Mouse (Mus musculus) limb, embryonic 11.5 days (tissue): ENCODE data around the gene Vmn2r56. TPM values are rescaled to one million over a fixed set of nuclear protein-coding genes. Genes with fewer than 3 reads are reported as not detected.
"Not testable (repeated sequence)": the region's sequence is repeated elsewhere in the genome, so short reads cannot be mapped to it uniquely, and the experiment has no call there.

Source experiments
- ATAC-seq: fragments of 200-750 bp; cut with Nextera tagmentation; 2 replicates; pipeline ENCODE4 v1.8.0; 2017; ENCODE audit warnings: low read depth; ENCODE audit not compliant: insufficient number of reproducible peaks, low FRiP score, low TSS enrichment
- DNase-seq: peaks from one replicate; pipeline ENCODE4 v3.0.0-alpha.2; 2015; ENCODE audit warnings: low spot score
- H3K27ac ChIP-seq: fragments of 300-500 bp; sonication (generic); replicated peaks from 2 replicates; pipeline ENCODE4 v1.5.1; 2014; ENCODE audit warnings: low read depth, mild to moderate bottlenecking, low read length
- H3K27me3 ChIP-seq: fragments of 300-500 bp; sonication (generic); 2 replicates; pipeline ENCODE4 v1.6.1; 2014; ENCODE audit warnings: mild to moderate bottlenecking, low read length, mixed read lengths; ENCODE audit not compliant: control insufficient read depth, insufficient read depth
- H3K36me3 ChIP-seq: fragments of 300-500 bp; sonication (generic); 2 replicates; pipeline ENCODE4 v1.6.1; 2014; ENCODE audit warnings: mild to moderate bottlenecking, low read length, moderate library complexity, mixed read lengths; ENCODE audit not compliant: control insufficient read depth, insufficient read depth
- H3K4me1 ChIP-seq: fragments of 300-500 bp; sonication (generic); 2 replicates; pipeline ENCODE4 v1.6.1; 2014; ENCODE audit warnings: low read length, mixed read lengths; ENCODE audit not compliant: control insufficient read depth, insufficient read depth
- H3K4me2 ChIP-seq: fragments of 300-500 bp; sonication (generic); 2 replicates; pipeline ENCODE4 v1.6.1; 2014; ENCODE audit warnings: low read depth, mild to moderate bottlenecking, moderate library complexity; ENCODE audit not compliant: severe bottlenecking
- H3K4me3 ChIP-seq: fragments of 300-500 bp; sonication (generic); 2 replicates; pipeline ENCODE4 v1.5.1; 2014; ENCODE audit warnings: low read depth, low read length
- H3K9ac ChIP-seq: fragments of 300-500 bp; sonication (generic); 2 replicates; pipeline ENCODE4 v1.6.1; 2014; ENCODE audit warnings: mild to moderate bottlenecking, low read length
- H3K9me3 ChIP-seq: fragments of 300-500 bp; sonication (generic); 2 replicates; pipeline ENCODE4 v1.6.1; 2016; ENCODE audit warnings: low read length; ENCODE audit not compliant: control insufficient read depth
- WGBS: fragments of 180-500 bp; shearing (Covaris S2); extraction: QIAGEN DNeasy Blood & Tissue Kit; methylation state at CpG from one replicate; pipeline ENCODE4 v1.1.7; 2014; 5-methylcytosine and 5-hydroxymethylcytosine counted together
- polyA plus RNA-seq: library from polyadenylated mRNA; unstranded; fragments of >200 nt; fragmentation: Nextera tagmentation; extraction: Ambion mirVana; gene quantifications from 2 replicates; pipeline ENCODE4 v1.2.1, GENCODE M21; 2014

Gene Vmn2r56
- polyA plus RNA-seq, result not detected in 2 replicates

DNA sequence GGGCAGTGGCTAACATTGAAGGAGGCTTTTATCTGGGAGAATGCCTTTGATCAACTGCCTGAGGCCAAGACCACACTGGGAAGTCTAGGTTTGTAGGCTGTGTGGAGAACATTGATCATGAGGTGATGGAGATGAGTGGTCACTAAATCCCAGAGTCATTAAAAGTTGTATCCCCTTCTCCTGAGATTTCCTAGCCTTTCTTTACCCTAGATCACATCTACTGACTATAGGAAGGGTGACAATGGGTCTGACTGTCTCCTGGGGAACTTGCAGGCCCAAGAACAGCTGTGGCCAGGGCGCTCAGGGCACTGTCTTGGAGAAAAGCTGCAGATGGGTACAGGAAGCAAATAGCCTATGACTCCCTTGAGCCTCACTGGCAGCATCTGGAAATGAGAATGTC, at the start of gene Vmn2r56:
Gene Vmn2r56 (minus strand): TSS at position 101 of the 400 bp plus-strand sequence.
- WGBS, result 61% methylated on average over 1 of the region's 1 CpGs

DNA sequence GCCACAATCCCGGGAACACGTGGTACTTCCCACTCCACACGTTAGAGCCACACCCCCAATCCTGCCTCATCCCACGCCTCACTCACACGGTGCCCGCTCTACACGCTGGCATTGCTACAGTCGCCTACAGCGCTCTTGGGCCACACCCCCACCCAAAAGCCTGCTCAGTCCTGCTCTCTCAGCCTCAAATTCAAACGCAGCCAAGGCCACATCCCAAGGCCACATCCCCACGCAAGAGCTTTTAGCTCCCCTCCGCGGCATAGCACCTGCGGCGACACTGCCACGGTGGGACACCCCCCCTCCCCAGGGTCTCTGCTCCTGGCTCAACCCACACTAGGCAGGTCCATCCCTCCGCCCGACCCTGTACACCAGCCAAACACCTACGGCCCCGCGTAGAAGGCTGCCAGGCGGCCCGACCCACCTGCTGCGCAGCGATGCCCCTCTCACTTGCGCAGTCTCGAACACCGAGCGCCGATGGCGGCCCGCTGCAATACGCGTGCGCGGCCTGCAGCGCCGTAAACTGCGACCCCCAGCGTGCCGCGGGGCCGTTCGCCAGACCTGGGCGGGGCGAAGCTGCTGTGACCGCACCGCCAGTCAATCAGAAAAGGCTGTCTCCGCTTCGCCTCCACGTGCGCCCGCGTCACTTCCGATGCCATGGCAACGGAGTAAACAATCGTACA, 45.5 kb upstream of the Vmn2r56 start:
- peak overlapping the region; percentile 68 for H3K4me3 ChIP-seq
- H3K27ac ChIP-seq, result no peak overlapping the region
- H3K27me3 ChIP-seq, result no peaks in the 10 kb centered on the region
- WGBS, result under 1% methylated on average over 57 of the region's 57 CpGs
- DNase-seq (peak; percentile 88), ATAC-seq (peak; percentile 96)
- peak overlapping the region; percentile 77 for H3K9ac ChIP-seq
- peak overlapping the region; percentile 89 for H3K4me2 ChIP-seq
- H3K4me1 ChIP-seq, result 0 out of 2 replicates have a peak, but pooled peaks cover 4% of the 10 kb centered on the region
- no peaks in the 10 kb centered on the region for H3K36me3 ChIP-seq
- H3K9me3 ChIP-seq, result no peaks in the 10 kb centered on the region

More for the DNA sequence above, at the start of gene Vmn2r56:
- no peak for DNase-seq
- no peak for ATAC-seq
- H3K4me2 ChIP-seq, result no peak within 1 kb of the TSS
- no peak within 1 kb of the TSS for H3K4me3 ChIP-seq
- no peaks in the 10 kb centered on the region for H3K36me3 ChIP-seq
- H3K9ac ChIP-seq, result no peak within 1 kb of the TSS
- H3K27me3 ChIP-seq, result no peaks in the 10 kb centered on the region
- no peaks in the 10 kb centered on the region for H3K4me1 ChIP-seq
- H3K27ac ChIP-seq, result no peak within 1 kb of the TSS
- 0 out of 2 replicates have a peak, but pooled peaks cover 3% of the 10 kb centered on the region for H3K9me3 ChIP-seq

DNA sequence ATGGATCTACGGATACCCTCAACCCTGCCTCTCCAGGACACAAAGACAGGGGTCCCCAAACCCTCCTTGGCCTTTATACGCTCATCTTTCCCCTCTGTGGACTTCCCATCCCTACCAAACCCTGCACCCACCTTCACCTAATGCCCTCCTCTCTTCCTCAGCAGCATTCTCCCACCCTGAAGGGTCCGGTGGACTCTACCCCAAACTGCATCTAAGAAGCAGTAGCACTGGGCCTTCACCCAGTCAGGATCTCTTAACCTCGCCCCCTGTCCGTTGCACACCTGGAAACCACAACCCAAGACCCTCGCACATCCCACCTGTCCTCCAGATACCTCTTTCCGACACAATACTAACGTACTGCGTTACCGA, 45.0 kb upstream of the Vmn2r56 start:
- H3K9me3 ChIP-seq, result no peaks in the 10 kb centered on the region
- H3K4me1 ChIP-seq, result 0 out of 2 replicates have a peak, but pooled peaks cover 4% of the 10 kb centered on the region
- no peaks in the 10 kb centered on the region for H3K27me3 ChIP-seq
- peak overlapping the region; percentile 77; the same call in 1 of the 2 replicates for H3K9ac ChIP-seq
- H3K4me2 ChIP-seq, result peak overlapping the region; percentile 89
- no peak overlapping the region for H3K27ac ChIP-seq
- H3K36me3 ChIP-seq, result 0 out of 2 replicates have a peak, but pooled peaks cover 1% of the 10 kb centered on the region
- ATAC-seq, result no peak
- peak overlapping the region; percentile 68 for H3K4me3 ChIP-seq
- 23% methylated on average over 10 of the region's 10 CpGs for WGBS
- no peak for DNase-seq

DNA sequence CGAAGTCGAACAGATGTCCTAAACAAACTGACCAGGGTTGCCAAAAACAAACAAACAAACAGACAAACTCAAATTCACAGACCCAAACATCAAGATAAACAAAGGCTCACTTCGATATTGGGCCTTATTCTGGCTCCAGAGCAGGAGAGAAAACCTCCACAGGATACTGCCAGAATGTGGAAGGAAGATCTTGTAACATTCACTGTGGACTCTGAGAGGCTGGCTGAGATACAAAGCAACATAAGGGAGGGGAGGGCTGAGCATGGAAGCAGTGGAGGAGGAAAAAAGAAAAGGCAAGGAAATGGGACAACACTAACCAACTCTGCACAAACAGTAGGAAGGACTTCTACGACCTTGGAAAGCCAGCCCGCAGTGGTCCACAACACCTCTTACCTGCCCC, 44.3 kb upstream of the Vmn2r56 start:
- Histone ChIP-seq H3K4me1 (0 out of 2 replicates have a peak, but pooled peaks cover 4% of the 10 kb centered on the region), H3K36me3 (0 out of 2 replicates have a peak, but pooled peaks cover 4% of the 10 kb centered on the region), H3K9ac (no peak overlapping the region), H3K4me2 (no peak overlapping the region), H3K27me3 (no peaks in the 10 kb centered on the region), H3K4me3 (no peak overlapping the region), H3K27ac (no peak overlapping the region), H3K9me3 (no peaks in the 10 kb centered on the region)
- WGBS, result 89% methylated on average over 5 of the region's 5 CpGs
- no peak for ATAC-seq
- DNase-seq, result no peak

DNA sequence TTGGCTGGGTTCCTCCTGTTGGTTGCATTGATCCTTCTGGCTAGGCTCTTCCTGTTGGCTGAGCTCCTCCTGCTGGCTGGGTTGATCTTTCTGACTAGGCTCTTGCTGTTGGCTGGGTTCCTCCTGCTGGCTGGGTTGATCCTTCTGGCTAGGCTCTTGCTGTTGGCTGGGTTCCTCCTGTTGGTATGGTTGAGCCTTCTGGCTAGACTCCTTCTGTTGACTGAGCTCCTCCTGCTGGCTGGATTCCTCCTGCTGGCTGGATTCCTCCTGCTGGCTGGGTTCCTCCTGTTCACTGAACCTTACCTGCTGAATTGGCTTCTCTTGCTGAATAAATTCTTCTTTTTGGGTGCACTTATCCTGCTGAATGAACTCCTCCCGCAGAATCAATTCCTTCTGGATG, 39.8 kb upstream of the Vmn2r56 start:
- no peak overlapping the region for H3K9ac ChIP-seq
- H3K36me3 ChIP-seq, result 0 out of 2 replicates have a peak, but pooled peaks cover 8% of the 10 kb centered on the region
- H3K4me2 ChIP-seq, result no peak overlapping the region
- ATAC-seq (no peak), DNase-seq (no peak)
- no peaks in the 10 kb centered on the region for H3K9me3 ChIP-seq
- 94% methylated on average over 1 of the region's 1 CpGs for WGBS
- no peak overlapping the region for H3K4me3 ChIP-seq
- no peak overlapping the region for H3K27ac ChIP-seq
- 0 out of 2 replicates have a peak, but pooled peaks cover under 1% of the 10 kb centered on the region for H3K4me1 ChIP-seq
- no peaks in the 10 kb centered on the region for H3K27me3 ChIP-seq

DNA sequence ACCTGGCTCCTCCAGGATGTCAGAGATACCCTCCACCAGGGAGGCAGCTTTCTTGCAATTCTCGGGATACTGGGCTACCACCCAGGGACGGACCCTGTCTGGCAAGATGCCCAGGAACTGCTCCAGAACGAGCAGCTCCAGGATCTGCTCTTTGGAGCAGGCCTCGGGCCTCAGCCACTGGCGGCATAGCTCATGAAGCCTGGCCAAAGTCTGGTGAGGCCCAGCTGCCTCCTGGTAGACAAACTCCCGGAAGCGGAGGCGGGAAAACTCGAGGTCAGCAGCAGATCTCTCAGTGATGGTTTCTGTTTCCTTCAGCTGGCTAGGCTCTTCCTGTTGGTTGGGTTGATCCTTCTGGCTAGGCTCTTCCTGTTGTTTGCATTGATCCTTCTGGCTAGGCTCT, 39.3 kb upstream of the Vmn2r56 start:
- H3K4me3 ChIP-seq, result no peak overlapping the region
- H3K36me3 ChIP-seq, result peaks cover 8% of the 10 kb centered on the region; the same call in 1 of the 2 replicates
- DNase-seq, result no peak
- ATAC-seq, result no peak
- H3K9me3 ChIP-seq, result no peaks in the 10 kb centered on the region
- 93% methylated on average over 9 of the region's 9 CpGs for WGBS
- no peak overlapping the region for H3K4me2 ChIP-seq
- no peak overlapping the region for H3K27ac ChIP-seq
- H3K9ac ChIP-seq, result no peak overlapping the region
- no peaks in the 10 kb centered on the region for H3K4me1 ChIP-seq
- H3K27me3 ChIP-seq, result no peaks in the 10 kb centered on the region

DNA sequence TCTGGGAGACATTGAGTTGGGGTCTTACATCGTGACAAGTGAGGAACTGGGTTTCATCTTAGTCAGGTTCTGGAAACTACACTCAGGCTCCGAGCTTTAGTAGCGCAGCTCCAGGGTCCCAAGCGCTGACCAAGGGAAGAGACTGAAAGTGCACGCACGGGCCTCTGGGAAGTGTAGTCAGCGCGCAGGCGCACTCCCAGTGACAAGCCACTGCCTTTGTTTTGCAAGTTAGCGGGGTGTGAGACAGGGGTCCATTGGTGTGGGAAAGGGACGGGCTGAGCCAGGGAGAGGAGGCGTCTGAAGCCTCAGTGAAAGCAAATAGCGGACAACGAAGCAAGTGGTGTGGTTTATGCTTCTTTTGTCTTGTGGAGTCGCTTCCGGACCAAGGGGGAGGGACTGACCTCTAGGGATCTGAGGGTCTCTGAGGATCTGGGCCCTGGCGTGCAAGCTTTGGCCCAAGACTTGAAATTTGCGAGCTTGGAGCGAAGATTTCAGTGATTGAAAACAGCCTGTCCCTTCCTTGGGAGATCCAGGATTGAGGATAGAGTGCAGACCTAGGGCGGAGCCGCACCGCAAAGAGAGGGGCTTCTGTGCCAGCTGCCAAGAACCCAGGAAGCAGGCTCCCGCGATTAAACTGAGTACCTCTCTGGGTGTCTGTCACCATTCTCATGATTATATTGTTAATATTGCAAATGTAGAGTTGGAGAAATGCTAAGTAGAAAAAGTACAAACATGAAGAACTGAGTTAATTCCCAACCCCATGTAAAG, 14.8 kb upstream of the Vmn2r56 start:
- H3K4me2 ChIP-seq, result no peak overlapping the region
- WGBS, result 65% methylated on average over 24 of the region's 24 CpGs
- H3K4me3 ChIP-seq, result no peak overlapping the region
- H3K9me3 ChIP-seq, result peaks cover 2% of the 10 kb centered on the region; the same call in 1 of the 2 replicates
- no peak overlapping the region for H3K9ac ChIP-seq
- no peaks in the 10 kb centered on the region for H3K4me1 ChIP-seq
- ATAC-seq (no peak), DNase-seq (no peak)
- H3K36me3 ChIP-seq, result no peaks in the 10 kb centered on the region
- H3K27ac ChIP-seq, result no peak overlapping the region
- no peaks in the 10 kb centered on the region for H3K27me3 ChIP-seq

DNA sequence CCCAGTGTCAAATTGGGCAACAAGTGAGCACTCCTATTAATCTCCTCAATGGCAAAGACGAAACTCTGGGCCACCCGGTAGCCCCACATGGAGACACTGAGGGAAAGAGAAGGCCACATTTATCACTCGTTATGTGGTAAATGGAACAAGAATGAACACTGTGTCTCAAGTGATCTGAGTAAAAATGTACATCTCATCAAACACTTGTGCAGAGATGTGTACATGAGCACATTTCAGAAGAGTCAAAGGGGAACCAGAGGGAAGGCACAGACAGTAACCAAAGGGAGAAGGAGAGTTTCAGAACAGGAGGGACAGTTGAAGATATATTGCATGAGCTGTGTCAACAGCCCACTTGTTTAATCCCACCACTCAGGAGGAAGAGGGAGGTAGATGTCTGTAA, 49.9 kb downstream of the Vmn2r56 start, which contains the start of gene Vmn2r55:
Gene Vmn2r55 (minus strand): TSS at position 101 of the 400 bp plus-strand sequence.
- not testable (repeated sequence) for H3K27me3 ChIP-seq, H3K4me3 ChIP-seq, ATAC-seq, H3K9ac ChIP-seq, H3K4me2 ChIP-seq, H3K4me1 ChIP-seq, DNase-seq, H3K9me3 ChIP-seq, H3K36me3 ChIP-seq, H3K27ac ChIP-seq
- 79% methylated on average over 3 of the region's 3 CpGs for WGBS
